Mouse (Mus musculus): ENCODE results near the gene Bloc1s4.
A peak's percentile ranks its signal among the peaks of the same experiment; 100 is the strongest.

Bloc1s4 gene

GRCm38 (mm10) chr5:36720219-36720618 lies 28.2 kb downstream of the Bloc1s4 start:
- no peak for ATAC-seq (ENCODE audit: insufficient number of reproducible peaks, low FRiP score, low TSS enrichment)

- no peak for ATAC-seq (ENCODE audit: insufficient number of reproducible peaks, low FRiP score, low TSS enrichment)
These were observed 28.8 kb downstream of the Bloc1s4 start for GRCm38 (mm10) chr5:36719601-36720000.

- ATAC-seq (ENCODE audit: insufficient number of reproducible peaks, low FRiP score, low TSS enrichment), result no peak
These were observed 29.3 kb downstream of the Bloc1s4 start for GRCm38 (mm10) chr5:36719135-36719534.

GRCm38 (mm10) chr5:36717889-36718288 lies 30.6 kb downstream of the Bloc1s4 start:
- peak; percentile 54 for ATAC-seq (ENCODE audit: insufficient number of reproducible peaks, low FRiP score, low TSS enrichment)

- ATAC-seq (ENCODE audit: insufficient number of reproducible peaks, low FRiP score, low TSS enrichment), result no peak
These were observed 31.6 kb downstream of the Bloc1s4 start for GRCm38 (mm10) chr5:36716816-36717215.

- no peak for ATAC-seq (ENCODE audit: insufficient number of reproducible peaks, low FRiP score, low TSS enrichment)
These were observed 33.6 kb downstream of the Bloc1s4 start for GRCm38 (mm10) chr5:36714832-36715231.

- ATAC-seq (ENCODE audit: insufficient number of reproducible peaks, low FRiP score, low TSS enrichment), result no peak
These were observed 34.8 kb downstream of the Bloc1s4 start for GRCm38 (mm10) chr5:36713693-36714092.

- peak; percentile 54; the same call in 1 of the 2 replicates for ATAC-seq (ENCODE audit: insufficient number of reproducible peaks, low FRiP score, low TSS enrichment)
These were observed 35.6 kb downstream of the Bloc1s4 start for GRCm38 (mm10) chr5:36712553-36713534.

- ATAC-seq (ENCODE audit: insufficient number of reproducible peaks, low FRiP score, low TSS enrichment), result no peak
These were observed 36.6 kb downstream of the Bloc1s4 start for GRCm38 (mm10) chr5:36711863-36712262.

GRCm38 (mm10) chr5:36705792-36706191 lies 42.7 kb downstream of the Bloc1s4 start:
- no peak for ATAC-seq (ENCODE audit: insufficient number of reproducible peaks, low FRiP score, low TSS enrichment)

GRCm38 (mm10) chr5:36705390-36705789 lies 43.1 kb downstream of the Bloc1s4 start:
- no peak for ATAC-seq (ENCODE audit: insufficient number of reproducible peaks, low FRiP score, low TSS enrichment)

- no peak for ATAC-seq (ENCODE audit: insufficient number of reproducible peaks, low FRiP score, low TSS enrichment)
These were observed 43.8 kb downstream of the Bloc1s4 start for GRCm38 (mm10) chr5:36704684-36705083.

- no peak for ATAC-seq (ENCODE audit: insufficient number of reproducible peaks, low FRiP score, low TSS enrichment)
These were observed 47.4 kb downstream of the Bloc1s4 start for GRCm38 (mm10) chr5:36700939-36701620.

GRCm38 (mm10) chr5:36698689-36699088 lies 49.8 kb downstream of the Bloc1s4 start:
- ATAC-seq (ENCODE audit: insufficient number of reproducible peaks, low FRiP score, low TSS enrichment), result no peak

GRCm38 (mm10) chr5:36698067-36698670 lies 50.3 kb downstream of the Bloc1s4 start:
- no peak for ATAC-seq (ENCODE audit: insufficient number of reproducible peaks, low FRiP score, low TSS enrichment)

Measured in cerebellum, adult (tissue).